Mouse (Mus musculus): Measurements from ENCODE around the gene Elovl5.

The Elovl5 gene

GRCm38 (mm10) chr9:77929296-77929695 is 12.1 kb downstream of the Elovl5 start:
- no peak for DNase-seq

- no peak for DNase-seq
Measured at GRCm38 (mm10) chr9:77930036-77930859, 13.1 kb downstream of the Elovl5 start.

- no peak for DNase-seq
Measured at GRCm38 (mm10) chr9:77930860-77931184, 13.7 kb downstream of the Elovl5 start.

GRCm38 (mm10) chr9:77931740-77932139 is 14.6 kb downstream of the Elovl5 start:
- DNase-seq = no peak

GRCm38 (mm10) chr9:77935818-77936611 is 18.9 kb downstream of the Elovl5 start:
- no peak for DNase-seq

GRCm38 (mm10) chr9:77937875-77938274 is 20.7 kb downstream of the Elovl5 start:
- DNase-seq = no peak

GRCm38 (mm10) chr9:77938761-77939553 is 21.8 kb downstream of the Elovl5 start:
- no peak for DNase-seq

GRCm38 (mm10) chr9:77939554-77939920 is 22.4 kb downstream of the Elovl5 start:
- DNase-seq = no peak

- DNase-seq = no peak
Measured at GRCm38 (mm10) chr9:77941058-77941457, 23.9 kb downstream of the Elovl5 start.

- DNase-seq = no peak
Measured at GRCm38 (mm10) chr9:77941836-77942235, 24.7 kb downstream of the Elovl5 start.

- DNase-seq = no peak
Measured at GRCm38 (mm10) chr9:77942411-77942810, 25.2 kb downstream of the Elovl5 start.

GRCm38 (mm10) chr9:77943316-77943715 is 26.2 kb downstream of the Elovl5 start:
- no peak for DNase-seq

- DNase-seq = no peak
Measured at GRCm38 (mm10) chr9:77944195-77944594, 27.0 kb downstream of the Elovl5 start.

GRCm38 (mm10) chr9:77945792-77946666 is 28.9 kb downstream of the Elovl5 start:
- no peak for DNase-seq

- no peak for DNase-seq
Measured at GRCm38 (mm10) chr9:77948214-77948613, 31.1 kb downstream of the Elovl5 start.

GRCm38 (mm10) chr9:77949753-77950268 is 32.6 kb downstream of the Elovl5 start:
- no peak for DNase-seq

GRCm38 (mm10) chr9:77950841-77951475 is 33.8 kb downstream of the Elovl5 start:
- peak; percentile 70 for DNase-seq

GRCm38 (mm10) chr9:77951971-77952370 is 34.8 kb downstream of the Elovl5 start:
- no peak for DNase-seq

- peak; percentile 61 for DNase-seq
Measured at GRCm38 (mm10) chr9:77953053-77953452, 35.9 kb downstream of the Elovl5 start.

GRCm38 (mm10) chr9:77954496-77954895 is 37.3 kb downstream of the Elovl5 start:
- no peak for DNase-seq

- no peak for DNase-seq
Measured at GRCm38 (mm10) chr9:77954981-77955380, 37.8 kb downstream of the Elovl5 start.

- no peak for DNase-seq
Measured at GRCm38 (mm10) chr9:77955511-77955910, 38.3 kb downstream of the Elovl5 start.
